Mouse (Mus musculus): Measurements from ENCODE around the gene Lamb3. TPM values are rescaled to one million over a fixed set of nuclear protein-coding genes. Genes with fewer than 3 reads are reported as not detected.
"Not testable (repeated sequence)": the region's sequence is repeated elsewhere in the genome, so short reads cannot be mapped to it uniquely, and the experiment has no call there.

Lamb3 gene
- polyA plus RNA-seq, 1 experiment: 62.3 TPM

DNA sequence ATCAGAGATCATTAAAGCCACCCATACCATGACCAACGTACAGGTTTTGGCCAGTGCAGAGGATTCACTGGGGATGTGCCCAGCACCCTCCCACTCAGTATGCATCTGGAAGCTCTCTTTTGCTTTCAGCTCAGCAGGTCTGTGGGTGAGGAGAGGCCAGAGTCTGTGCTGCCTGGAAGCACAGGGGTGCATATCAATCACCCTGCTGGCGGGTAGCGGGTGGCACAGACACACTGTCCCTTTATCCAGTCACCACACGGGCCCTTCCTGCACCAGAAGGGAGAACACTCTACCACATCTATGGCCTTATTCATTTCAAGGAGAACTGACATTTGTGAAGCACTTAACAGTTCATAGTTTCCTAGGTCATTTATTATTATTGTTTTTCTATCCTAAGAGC is 30.9 kb downstream of the Lamb3 start:
- no peak for DNase-seq

DNA sequence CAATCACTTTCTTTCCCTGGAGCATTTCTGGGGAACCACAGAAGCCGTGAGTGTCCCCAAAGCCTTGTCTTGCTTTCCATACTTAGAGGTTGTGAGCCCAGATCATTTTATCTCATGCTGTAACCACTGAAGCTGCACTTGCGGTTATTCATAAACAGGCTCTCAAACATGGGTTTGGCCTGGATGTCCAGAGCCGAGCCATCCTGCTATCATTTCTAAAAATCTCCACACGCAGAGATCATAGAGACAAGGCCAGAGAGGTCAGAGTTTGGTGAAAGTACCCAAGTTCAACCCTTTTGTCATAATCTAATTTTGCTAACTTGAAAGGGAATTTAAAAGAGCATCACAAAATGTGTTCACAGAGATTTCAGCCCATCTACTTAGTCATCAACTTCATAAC is 33.9 kb downstream of the Lamb3 start:
- no peak for DNase-seq
- H3K4me3 ChIP-seq (replicated peaks; ENCODE audit: extremely low read depth, low read depth, low read length): no peak overlapping the region
- 90% methylated on average over 4 of the region's 4 CpGs for WGBS
- H3K4me1 ChIP-seq (ENCODE audit: control insufficient read depth, insufficient read depth, low read length): no peaks in the 10 kb centered on the region; the same call in 1 of the 2 replicates
- TF ChIP-seq CTCF (IDR thresholded peaks at IDR 0.05; ENCODE audit: insufficient read depth, low read length) (no peak), POLR2A (IDR thresholded peaks at IDR 0.05; ENCODE audit: borderline replicate concordance, extremely low read depth, low read depth, low read length) (no peak)

More for the DNA sequence above, 30.9 kb downstream of the Lamb3 start:
- Histone ChIP-seq H3K4me3 (replicated peaks; ENCODE audit: extremely low read depth, low read depth, low read length) (no peak overlapping the region), H3K4me1 (ENCODE audit: control insufficient read depth, insufficient read depth, low read length) (no peaks in the 10 kb centered on the region; the same call in 1 of the 2 replicates)
- 57% methylated on average over 4 of the region's 4 CpGs for WGBS
- TF ChIP-seq POLR2A (IDR thresholded peaks at IDR 0.05; ENCODE audit: borderline replicate concordance, extremely low read depth, low read depth, low read length): no peak
- TF ChIP-seq CTCF (IDR thresholded peaks at IDR 0.05; ENCODE audit: insufficient read depth, low read length): no peak

DNA sequence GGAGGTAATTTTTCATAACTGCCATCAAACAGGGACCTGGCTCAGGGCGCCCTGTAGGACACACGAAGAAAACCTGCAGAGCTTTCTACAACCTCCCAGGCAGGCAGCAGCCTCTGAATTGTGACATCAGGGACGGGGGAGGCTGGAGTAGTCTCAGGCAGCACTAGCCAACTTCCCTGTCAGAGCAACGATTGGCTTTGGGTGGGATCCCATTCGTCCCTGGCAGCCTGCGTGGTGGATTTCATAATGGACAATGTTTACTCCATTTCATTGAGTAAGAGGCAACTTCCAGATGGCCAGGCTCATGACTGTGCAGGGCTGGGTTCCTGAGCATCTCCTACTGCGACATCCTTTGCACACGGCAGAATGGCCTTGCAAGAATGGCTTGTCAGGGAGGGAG is 34.7 kb downstream of the Lamb3 start:
- H3K4me3 ChIP-seq (replicated peaks; ENCODE audit: extremely low read depth, low read depth, low read length): no peak overlapping the region
- peak; percentile 54 for DNase-seq
- TF ChIP-seq CTCF (IDR thresholded peaks at IDR 0.05; ENCODE audit: insufficient read depth, low read length) (no peak), POLR2A (IDR thresholded peaks at IDR 0.05; ENCODE audit: borderline replicate concordance, extremely low read depth, low read depth, low read length) (peak; percentile 61; the same call in 1 of the 2 replicates)
- 42% methylated on average over 8 of the region's 8 CpGs for WGBS
- H3K4me1 ChIP-seq (ENCODE audit: control insufficient read depth, insufficient read depth, low read length): no peaks in the 10 kb centered on the region; the same call in 1 of the 2 replicates

DNA sequence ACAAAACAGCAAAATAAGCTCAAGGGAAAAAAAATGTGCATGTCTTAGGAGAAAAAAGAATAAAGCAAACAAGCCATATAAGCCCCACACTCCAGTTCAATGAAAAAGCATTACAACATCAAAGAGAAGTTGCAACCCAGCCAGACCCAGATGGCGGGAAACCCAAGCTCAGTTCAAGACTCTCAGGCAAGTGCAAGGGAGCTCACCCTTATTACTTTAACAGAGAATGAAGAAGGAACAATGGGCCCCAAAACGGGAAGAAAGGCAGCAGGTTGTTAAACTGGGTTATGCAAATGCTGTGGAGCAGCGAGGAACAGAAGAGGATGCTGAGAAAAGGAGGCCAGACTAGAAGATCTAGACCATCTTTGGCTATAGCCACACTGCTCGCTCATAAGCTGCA is 35.4 kb downstream of the Lamb3 start:
- TF ChIP-seq POLR2A (IDR thresholded peaks at IDR 0.05; ENCODE audit: borderline replicate concordance, extremely low read depth, low read depth, low read length): no peak
- no peak for TF ChIP-seq CTCF (IDR thresholded peaks at IDR 0.05; ENCODE audit: insufficient read depth, low read length)
- no peak overlapping the region for H3K4me3 ChIP-seq (replicated peaks; ENCODE audit: extremely low read depth, low read depth, low read length)
- H3K4me1 ChIP-seq (ENCODE audit: control insufficient read depth, insufficient read depth, low read length): no peaks in the 10 kb centered on the region; the same call in 1 of the 2 replicates
- WGBS: 56% methylated on average over 4 of the region's 4 CpGs
- DNase-seq: no peak

DNA sequence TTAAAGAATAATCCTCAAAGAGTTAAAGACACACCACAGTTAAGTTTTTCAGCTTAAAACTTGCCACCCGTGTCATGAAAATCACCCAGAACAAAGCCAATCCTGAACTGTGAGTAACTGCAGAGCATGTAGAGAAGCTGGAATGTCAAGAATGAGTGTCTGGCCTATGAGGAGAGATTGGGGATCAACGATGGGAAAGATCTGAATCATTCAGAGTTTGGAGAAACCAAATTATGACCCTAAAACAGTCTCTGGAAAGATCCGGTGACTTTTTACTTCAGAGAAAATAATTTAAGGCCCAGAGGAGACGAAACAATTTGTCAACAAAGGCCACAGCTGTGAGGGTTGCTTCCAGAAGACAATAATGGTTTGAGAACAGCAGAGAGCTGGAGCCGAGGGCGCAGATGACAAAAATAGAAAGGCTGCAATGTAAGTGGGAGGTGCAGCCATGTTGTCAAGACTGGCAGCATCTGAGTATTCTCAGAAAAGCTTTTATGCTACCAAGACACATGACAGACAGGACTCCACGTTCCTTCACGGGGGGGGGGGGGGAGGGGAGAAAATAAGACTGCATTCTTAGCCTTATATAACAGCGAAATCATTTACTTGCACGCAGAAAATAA is 36.2 kb downstream of the Lamb3 start:
- 60% methylated on average over 10 of the region's 10 CpGs for WGBS
- Histone ChIP-seq H3K4me1 (ENCODE audit: control insufficient read depth, insufficient read depth, low read length) (no peaks in the 10 kb centered on the region; the same call in 1 of the 2 replicates), H3K4me3 (replicated peaks; ENCODE audit: extremely low read depth, low read depth, low read length) (no peak overlapping the region)
- no peak for DNase-seq
- TF ChIP-seq CTCF (IDR thresholded peaks at IDR 0.05; ENCODE audit: insufficient read depth, low read length) (no peak), POLR2A (IDR thresholded peaks at IDR 0.05; ENCODE audit: borderline replicate concordance, extremely low read depth, low read depth, low read length) (no peak)

DNA sequence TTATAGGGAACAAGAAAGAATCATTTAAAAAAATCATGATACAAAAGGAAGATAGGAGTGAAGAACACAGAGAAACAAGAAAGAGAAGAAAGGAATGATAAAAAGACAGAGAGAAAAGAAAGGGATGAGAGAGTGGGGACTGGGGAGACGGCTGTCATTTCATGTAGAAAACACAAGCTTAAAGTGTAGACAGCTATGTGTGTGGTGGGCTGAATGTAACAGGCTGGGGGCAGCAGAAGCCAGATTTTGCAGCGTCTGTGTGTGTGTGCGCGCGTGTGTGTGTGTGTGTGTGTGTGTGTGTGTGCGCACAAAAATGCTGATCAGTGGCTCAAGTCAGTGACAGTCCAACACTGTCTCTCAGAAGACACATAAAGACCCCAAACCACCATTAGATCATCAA is 36.7 kb downstream of the Lamb3 start:
- Histone ChIP-seq H3K4me3 (replicated peaks; ENCODE audit: extremely low read depth, low read depth, low read length) (no peak overlapping the region), H3K4me1 (ENCODE audit: control insufficient read depth, insufficient read depth, low read length) (no peaks in the 10 kb centered on the region; the same call in 1 of the 2 replicates)
- no peak for DNase-seq
- 83% methylated on average over 6 of the region's 6 CpGs for WGBS
- TF ChIP-seq POLR2A (IDR thresholded peaks at IDR 0.05; ENCODE audit: borderline replicate concordance, extremely low read depth, low read depth, low read length): no peak
- no peak for TF ChIP-seq CTCF (IDR thresholded peaks at IDR 0.05; ENCODE audit: insufficient read depth, low read length)

DNA sequence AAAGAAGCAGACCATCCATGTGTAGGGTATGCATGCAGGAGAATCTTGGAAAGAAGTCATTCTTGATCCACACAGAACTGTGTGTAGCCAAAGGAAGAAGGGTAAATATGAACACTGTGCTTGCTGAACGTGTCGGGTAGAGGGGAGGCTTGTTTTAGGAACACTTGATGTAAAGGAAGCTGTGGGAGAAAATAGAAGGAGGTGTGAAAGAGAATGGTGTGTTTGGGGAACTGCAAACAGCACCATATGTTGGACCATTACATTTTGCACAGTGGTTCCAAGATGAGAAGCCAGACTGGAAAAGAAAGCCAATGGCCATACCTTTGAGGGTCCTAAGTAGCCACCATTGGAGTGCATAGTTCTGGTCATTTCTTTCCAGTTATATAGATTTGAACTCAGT is 42.5 kb downstream of the Lamb3 start:
- Histone ChIP-seq H3K4me1 (ENCODE audit: control insufficient read depth, insufficient read depth, low read length) (no peaks in the 10 kb centered on the region; the same call in 1 of the 2 replicates), H3K4me3 (replicated peaks; ENCODE audit: extremely low read depth, low read depth, low read length) (no peak overlapping the region)
- DNase-seq: no peak
- no peak for TF ChIP-seq CTCF (IDR thresholded peaks at IDR 0.05; ENCODE audit: insufficient read depth, low read length)
- TF ChIP-seq POLR2A (IDR thresholded peaks at IDR 0.05; ENCODE audit: borderline replicate concordance, extremely low read depth, low read depth, low read length): no peak
- WGBS: 66% methylated on average over 2 of the region's 2 CpGs

DNA sequence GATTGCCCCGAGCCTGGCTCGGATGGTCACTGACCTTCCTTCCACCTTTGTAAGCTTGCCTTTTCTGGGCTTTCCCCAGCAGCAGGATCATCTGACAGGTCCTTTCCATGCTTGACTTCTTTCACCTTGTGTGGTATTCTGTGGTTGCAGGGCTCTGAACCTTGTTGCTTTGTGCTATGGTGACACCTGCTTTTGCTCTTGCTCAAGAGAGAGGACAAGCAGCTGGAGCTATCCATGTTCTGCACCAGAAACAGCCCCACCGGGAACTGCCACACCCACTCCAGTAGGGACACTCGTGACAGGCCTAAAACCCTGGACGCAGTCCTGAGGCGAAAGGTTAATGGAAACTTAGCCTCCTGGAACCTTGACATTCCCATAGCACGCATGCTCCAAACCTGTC is 43.9 kb downstream of the Lamb3 start:
- Histone ChIP-seq H3K4me3 (replicated peaks; ENCODE audit: extremely low read depth, low read depth, low read length) (no peak overlapping the region), H3K4me1 (ENCODE audit: control insufficient read depth, insufficient read depth, low read length) (no peaks in the 10 kb centered on the region; the same call in 1 of the 2 replicates)
- 70% methylated on average over 7 of the region's 7 CpGs for WGBS
- TF ChIP-seq POLR2A (IDR thresholded peaks at IDR 0.05; ENCODE audit: borderline replicate concordance, extremely low read depth, low read depth, low read length) (no peak), CTCF (IDR thresholded peaks at IDR 0.05; ENCODE audit: insufficient read depth, low read length) (no peak)
- DNase-seq: no peak

DNA sequence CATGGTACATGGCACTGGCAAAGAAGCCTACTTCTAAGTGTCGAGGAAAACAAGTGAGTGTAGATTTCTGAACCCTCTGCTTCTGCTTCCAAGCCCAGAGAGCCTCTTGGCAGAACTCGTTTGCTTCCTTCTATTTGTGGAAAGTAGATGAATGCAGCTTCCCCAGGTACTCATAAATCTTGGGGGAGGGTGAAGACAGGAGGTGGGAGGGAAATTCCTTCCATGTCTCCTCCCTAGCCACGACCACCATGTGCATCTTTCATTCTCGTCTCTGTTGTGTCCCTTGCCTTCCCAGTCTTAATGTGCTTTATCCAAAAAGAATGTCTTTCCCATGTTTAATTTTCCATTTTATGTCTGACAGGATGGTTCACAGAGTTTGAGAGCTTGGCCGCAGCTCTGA is 45.1 kb downstream of the Lamb3 start:
- WGBS: 34% methylated on average over 5 of the region's 5 CpGs
- Histone ChIP-seq H3K4me3 (replicated peaks; ENCODE audit: extremely low read depth, low read depth, low read length) (no peak overlapping the region), H3K4me1 (ENCODE audit: control insufficient read depth, insufficient read depth, low read length) (no peaks in the 10 kb centered on the region; the same call in 1 of the 2 replicates)
- no peak for TF ChIP-seq POLR2A (IDR thresholded peaks at IDR 0.05; ENCODE audit: borderline replicate concordance, extremely low read depth, low read depth, low read length)
- TF ChIP-seq CTCF (IDR thresholded peaks at IDR 0.05; ENCODE audit: insufficient read depth, low read length): no peak
- DNase-seq: no peak

DNA sequence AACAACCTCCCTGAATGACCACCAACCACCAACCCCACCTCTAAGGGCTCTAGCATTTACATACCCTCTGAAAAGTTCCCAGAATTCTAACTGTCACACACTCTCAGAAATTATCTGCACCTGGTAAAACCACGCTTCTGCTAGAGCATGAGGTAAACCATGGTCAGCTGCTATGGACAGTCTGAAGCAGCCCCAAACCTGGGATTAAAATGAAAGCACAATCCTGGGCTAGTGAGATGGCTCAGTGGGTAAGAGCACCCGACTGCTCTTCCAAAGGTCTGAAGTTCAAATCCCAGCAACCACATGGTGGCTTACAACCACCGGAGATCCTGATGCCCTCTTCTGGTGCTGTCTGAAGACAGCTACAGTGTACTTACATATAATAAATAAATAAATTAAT is 46.4 kb downstream of the Lamb3 start:
- H3K4me1 ChIP-seq (ENCODE audit: control insufficient read depth, insufficient read depth, low read length); H3K4me3 ChIP-seq (replicated peaks; ENCODE audit: extremely low read depth, low read depth, low read length); DNase-seq: not testable (repeated sequence)
- WGBS: 71% methylated on average over 3 of the region's 3 CpGs

Measured in lung, adult 2 months (tissue).